Mouse (Mus musculus): ENCODE measurements around the gene Dnajc5. TPM values are rescaled to one million over a fixed set of nuclear protein-coding genes. Genes with fewer than 3 reads are reported as not detected.

The Dnajc5 gene
- polyA plus RNA-seq, 1 experiment from 2014 or later: 77.4 TPM

- Histone ChIP-seq H3K9me3 (no peaks in the 10 kb centered on the region), H3K36me3 (peaks cover 3% of the 10 kb centered on the region; the same call in 1 of the 2 replicates), H3K4me1 (peaks cover 35% of the 10 kb centered on the region), H3K4me3 (peak overlapping the region; percentile 71), H3K27ac (replicated peaks) (peak overlapping the region; percentile 70), H3K4me2 (peak overlapping the region; percentile 88), H3K27me3 (replicated peaks) (peaks cover 4% of the 10 kb centered on the region; the same call in 1 of the 2 replicates), H3K9ac (peak overlapping the region; percentile 89)
- ATAC-seq (ENCODE audit: extremely low read depth, insufficient number of reproducible peaks, low FRiP score, low TSS enrichment): no peak
- 24% methylated on average over 10 of the region's 10 CpGs for WGBS
Measured at GRCm38 (mm10) chr2:181601751-181602145, 81.5 kb downstream of the Dnajc5 start.

- H3K4me3 ChIP-seq: peak overlapping the region; percentile 71
- H3K9me3 ChIP-seq: no peaks in the 10 kb centered on the region
- H3K4me2 ChIP-seq: peak overlapping the region; percentile 88
- H3K9ac ChIP-seq: peak overlapping the region; percentile 89; the same call in 1 of the 2 replicates
- WGBS: 64% methylated on average over 4 of the region's 4 CpGs
- no peak overlapping the region for H3K27ac ChIP-seq (replicated peaks)
- no peak for ATAC-seq (ENCODE audit: extremely low read depth, insufficient number of reproducible peaks, low FRiP score, low TSS enrichment)
- H3K4me1 ChIP-seq: peaks cover 35% of the 10 kb centered on the region
- peaks cover 4% of the 10 kb centered on the region; the same call in 1 of the 2 replicates for H3K36me3 ChIP-seq
- peaks cover 4% of the 10 kb centered on the region; the same call in 1 of the 2 replicates for H3K27me3 ChIP-seq (replicated peaks)
Measured at GRCm38 (mm10) chr2:181602367-181602766, 82.1 kb downstream of the Dnajc5 start.

Small RNA genes within 50 kb of the gene (microRNA-seq; reads per million reads assigned to microRNA genes)
- not detected for gene Mir7006

Other genes starting within 250 kb of the Dnajc5 start
- 8.7 and 9.0 TPM in 2 replicates for gene Gmeb2, start 232.4 kb upstream of the Dnajc5 start, polyA plus RNA-seq (2015; fragmentation: Nextera tagmentation; extraction: Ambion mirVana)
- gene Stmn3, start 206.0 kb upstream of the Dnajc5 start, polyA plus RNA-seq (2015; fragmentation: Nextera tagmentation; extraction: Ambion mirVana): 1.5 and 2.4 TPM in 2 replicates
- gene Rtel1, start 200.7 kb upstream of the Dnajc5 start, polyA plus RNA-seq (2015; fragmentation: Nextera tagmentation; extraction: Ambion mirVana): 23.1 and 26.5 TPM in 2 replicates
- 23.3 and 26.7 TPM in 2 replicates for gene Zgpat, start 155.6 kb upstream of the Dnajc5 start, polyA plus RNA-seq (2015; fragmentation: Nextera tagmentation; extraction: Ambion mirVana)
- gene Arfrp1, start 155.1 kb upstream of the Dnajc5 start, polyA plus RNA-seq (2015; fragmentation: Nextera tagmentation; extraction: Ambion mirVana): 57.5 and 59.1 TPM in 2 replicates
- 11.9 and 15.6 TPM in 2 replicates for gene Lime1, start 140.4 kb upstream of the Dnajc5 start, polyA plus RNA-seq (2015; fragmentation: Nextera tagmentation; extraction: Ambion mirVana)
- 10.6 TPM in 2 replicates for gene Zbtb46, start 61.1 kb upstream of the Dnajc5 start, polyA plus RNA-seq (2015; fragmentation: Nextera tagmentation; extraction: Ambion mirVana)
- 0.11 and 0.27 TPM in 2 replicates for gene Abhd16b, start 27.3 kb upstream of the Dnajc5 start, polyA plus RNA-seq (2015; fragmentation: Nextera tagmentation; extraction: Ambion mirVana)
- 109 and 118 TPM in 2 replicates for gene Tpd52l2, start 23.3 kb upstream of the Dnajc5 start, polyA plus RNA-seq (2015; fragmentation: Nextera tagmentation; extraction: Ambion mirVana)
- gene Uckl1, start 64.4 kb downstream of the Dnajc5 start, polyA plus RNA-seq (2015; fragmentation: Nextera tagmentation; extraction: Ambion mirVana): 63.8 and 64.0 TPM in 2 replicates
- 40.1 and 44.4 TPM in 2 replicates for gene Prpf6, start 71.4 kb downstream of the Dnajc5 start, polyA plus RNA-seq (2015; fragmentation: Nextera tagmentation; extraction: Ambion mirVana)
- 25.3 and 28.5 TPM in 2 replicates for gene Zfp512b, start 72.3 kb downstream of the Dnajc5 start, polyA plus RNA-seq (2015; fragmentation: Nextera tagmentation; extraction: Ambion mirVana)
- gene Samd10, start 78.7 kb downstream of the Dnajc5 start, polyA plus RNA-seq (2015; fragmentation: Nextera tagmentation; extraction: Ambion mirVana): 12.8 and 13.1 TPM in 2 replicates
- gene Gm29797, start 136.5 kb downstream of the Dnajc5 start, polyA plus RNA-seq (2015; fragmentation: Nextera tagmentation; extraction: Ambion mirVana): 0.27 TPM in 1 of 2 replicates, not detected in the other
- gene Sox18, start 151.2 kb downstream of the Dnajc5 start, polyA plus RNA-seq (2015; fragmentation: Nextera tagmentation; extraction: Ambion mirVana): 34.7 and 36.1 TPM in 2 replicates
- 15.2 and 17.1 TPM in 2 replicates for gene Tcea2, start 159.8 kb downstream of the Dnajc5 start, polyA plus RNA-seq (2015; fragmentation: Nextera tagmentation; extraction: Ambion mirVana)
- 43.5 and 44.2 TPM in 2 replicates for gene Rgs19, start 173.5 kb downstream of the Dnajc5 start, polyA plus RNA-seq (2015; fragmentation: Nextera tagmentation; extraction: Ambion mirVana)
- gene Lkaaear1, start 178.0 kb downstream of the Dnajc5 start, polyA plus RNA-seq (2015; fragmentation: Nextera tagmentation; extraction: Ambion mirVana): not detected in 2 replicates
- gene Oprl1, start 194.5 kb downstream of the Dnajc5 start, polyA plus RNA-seq (2015; fragmentation: Nextera tagmentation; extraction: Ambion mirVana): 4.9 and 5.0 TPM in 2 replicates
- 0.08 and 0.17 TPM in 2 replicates for gene Myt1, start 242.8 kb downstream of the Dnajc5 start, polyA plus RNA-seq (2015; fragmentation: Nextera tagmentation; extraction: Ambion mirVana)